Mouse (Mus musculus) embryonic facial prominence, embryonic 13.5 days (tissue): Measurements from ENCODE around the gene Cltrn. TPM values are rescaled to one million over a fixed set of nuclear protein-coding genes. Genes with fewer than 3 reads are reported as not detected.

Experiments
- ATAC-seq: fragments of 200-750 bp; cut with Nextera tagmentation; 2 replicates; pipeline ENCODE4 v1.8.0; 2017; ENCODE audit warnings: low read depth; ENCODE audit not compliant: insufficient number of reproducible peaks, insufficient read depth, low FRiP score, low TSS enrichment
- H3K27ac ChIP-seq: fragments of 300-500 bp; sonication (generic); 2 replicates; pipeline ENCODE4 v1.5.1; 2015; ENCODE audit warnings: moderate library complexity, mild to moderate bottlenecking, inconsistent platforms
- H3K27me3 ChIP-seq: fragments of 300-500 bp; sonication (generic); 2 replicates; pipeline ENCODE4 v1.6.1; 2015; ENCODE audit warnings: mild to moderate bottlenecking, inconsistent platforms
- H3K36me3 ChIP-seq: fragments of 300-500 bp; sonication (generic); 2 replicates; pipeline ENCODE4 v1.6.1; 2015; ENCODE audit warnings: mild to moderate bottlenecking, inconsistent platforms
- H3K4me1 ChIP-seq: fragments of 300-500 bp; sonication (generic); 2 replicates; pipeline ENCODE4 v1.6.1; 2015; ENCODE audit warnings: inconsistent platforms
- H3K4me2 ChIP-seq: fragments of 300-500 bp; sonication (generic); 2 replicates; pipeline ENCODE4 v1.6.1; 2015; ENCODE audit warnings: moderate library complexity, mild to moderate bottlenecking, inconsistent platforms
- H3K4me3 ChIP-seq: fragments of 300-500 bp; sonication (generic); 2 replicates; pipeline ENCODE4 v1.5.1; 2015; ENCODE audit warnings: mild to moderate bottlenecking, inconsistent platforms
- H3K9ac ChIP-seq: fragments of 300-500 bp; sonication (generic); 2 replicates; pipeline ENCODE4 v1.6.1; 2015; ENCODE audit warnings: mild to moderate bottlenecking, inconsistent platforms
- H3K9me3 ChIP-seq: fragments of 300-500 bp; sonication (generic); 2 replicates; pipeline ENCODE4 v1.6.1; 2016; ENCODE audit warnings: inconsistent platforms
- WGBS: fragments of 180-500 bp; shearing (Covaris S2); methylation state at CpG from one replicate; pipeline ENCODE4 v1.1.7; 2015; ENCODE audit warnings: mixed read lengths; 5-methylcytosine and 5-hydroxymethylcytosine counted together
- polyA plus RNA-seq: library from polyadenylated mRNA; unstranded; fragments of >200 nt; fragmentation: Nextera tagmentation; extraction: Ambion mirVana; gene quantifications from 2 replicates; pipeline ENCODE4 v1.2.1, GENCODE M21; 2015

Gene Cltrn
- polyA plus RNA-seq, 1 experiment from 2014 or later, result 0.24 TPM

- Histone ChIP-seq H3K9ac (no peak overlapping the region), H3K4me1 (no peaks in the 10 kb centered on the region), H3K4me3 (no peak overlapping the region), H3K36me3 (no peaks in the 10 kb centered on the region), H3K4me2 (no peak overlapping the region), H3K9me3 (no peaks in the 10 kb centered on the region), H3K27ac (no peak overlapping the region), H3K27me3 (peaks cover 48% of the 10 kb centered on the region)
- ATAC-seq, result no peak
- 46% methylated on average over 7 of the region's 7 CpGs for WGBS
Observed at GRCm38 (mm10) chrX:164092300-164093169, 3.9 kb downstream of the Cltrn start.

- Histone ChIP-seq H3K36me3 (no peaks in the 10 kb centered on the region), H3K9ac (no peak overlapping the region), H3K4me3 (no peak overlapping the region), H3K4me2 (no peak overlapping the region), H3K9me3 (no peaks in the 10 kb centered on the region), H3K4me1 (no peaks in the 10 kb centered on the region), H3K27ac (no peak overlapping the region), H3K27me3 (peaks cover 45% of the 10 kb centered on the region)
- 85% methylated on average over 5 of the region's 5 CpGs for WGBS
- no peak for ATAC-seq
Observed at GRCm38 (mm10) chrX:164093435-164093834, 4.8 kb downstream of the Cltrn start.

GRCm38 (mm10) chrX:164095838-164096237 is 7.2 kb downstream of the Cltrn start:
- no peak overlapping the region for H3K9ac ChIP-seq
- no peaks in the 10 kb centered on the region for H3K9me3 ChIP-seq
- H3K36me3 ChIP-seq, result no peaks in the 10 kb centered on the region
- H3K4me2 ChIP-seq, result no peak overlapping the region
- H3K4me3 ChIP-seq, result no peak overlapping the region
- H3K27me3 ChIP-seq, result peaks cover 31% of the 10 kb centered on the region
- WGBS, result 87% methylated on average over 2 of the region's 2 CpGs
- H3K4me1 ChIP-seq, result no peaks in the 10 kb centered on the region
- ATAC-seq, result no peak
- H3K27ac ChIP-seq, result no peak overlapping the region

GRCm38 (mm10) chrX:164101483-164101882 is 12.9 kb downstream of the Cltrn start:
- Histone ChIP-seq H3K4me2 (no peak overlapping the region), H3K27me3 (peaks cover 12% of the 10 kb centered on the region), H3K4me1 (no peaks in the 10 kb centered on the region), H3K36me3 (no peaks in the 10 kb centered on the region), H3K9me3 (no peaks in the 10 kb centered on the region), H3K9ac (no peak overlapping the region), H3K4me3 (no peak overlapping the region), H3K27ac (no peak overlapping the region)
- ATAC-seq, result no peak

- no peak overlapping the region for H3K4me3 ChIP-seq
- no peaks in the 10 kb centered on the region for H3K9me3 ChIP-seq
- no peaks in the 10 kb centered on the region for H3K36me3 ChIP-seq
- 85% methylated on average over 7 of the region's 7 CpGs for WGBS
- no peak overlapping the region for H3K4me2 ChIP-seq
- H3K27ac ChIP-seq, result no peak overlapping the region
- ATAC-seq, result no peak
- no peaks in the 10 kb centered on the region for H3K4me1 ChIP-seq
- H3K27me3 ChIP-seq, result peaks cover 12% of the 10 kb centered on the region
- no peak overlapping the region for H3K9ac ChIP-seq
Observed at GRCm38 (mm10) chrX:164102198-164102597, 13.6 kb downstream of the Cltrn start.

- Histone ChIP-seq H3K4me2 (no peak overlapping the region), H3K9ac (no peak overlapping the region), H3K27me3 (peaks cover 12% of the 10 kb centered on the region), H3K9me3 (no peaks in the 10 kb centered on the region), H3K4me3 (no peak overlapping the region), H3K27ac (no peak overlapping the region), H3K4me1 (no peaks in the 10 kb centered on the region), H3K36me3 (no peaks in the 10 kb centered on the region)
- WGBS, result 63% methylated on average over 6 of the region's 6 CpGs
- no peak for ATAC-seq
Observed at GRCm38 (mm10) chrX:164102656-164103055, 14.0 kb downstream of the Cltrn start.

- 66% methylated on average over 3 of the region's 3 CpGs for WGBS
- Histone ChIP-seq H3K9ac (no peak overlapping the region), H3K36me3 (no peaks in the 10 kb centered on the region), H3K27ac (no peak overlapping the region), H3K4me1 (no peaks in the 10 kb centered on the region), H3K27me3 (peaks cover 15% of the 10 kb centered on the region; the same call in 1 of the 2 replicates), H3K9me3 (no peaks in the 10 kb centered on the region), H3K4me3 (no peak overlapping the region), H3K4me2 (no peak overlapping the region)
- no peak for ATAC-seq
Observed at GRCm38 (mm10) chrX:164111146-164111545, 22.5 kb downstream of the Cltrn start.

- Histone ChIP-seq H3K4me3 (no peak overlapping the region), H3K36me3 (no peaks in the 10 kb centered on the region), H3K27me3 (peaks cover 15% of the 10 kb centered on the region; the same call in 1 of the 2 replicates), H3K4me2 (no peak overlapping the region), H3K9me3 (no peaks in the 10 kb centered on the region), H3K9ac (no peak overlapping the region), H3K4me1 (no peaks in the 10 kb centered on the region), H3K27ac (no peak overlapping the region)
- ATAC-seq, result no peak
- WGBS, result 93% methylated on average over 6 of the region's 6 CpGs
Observed at GRCm38 (mm10) chrX:164113744-164114143, 25.1 kb downstream of the Cltrn start.

GRCm38 (mm10) chrX:164123942-164124341 is 35.3 kb downstream of the Cltrn start:
- Histone ChIP-seq H3K27me3 (peaks cover 6% of the 10 kb centered on the region; the same call in 1 of the 2 replicates), H3K4me1 (no peaks in the 10 kb centered on the region), H3K27ac (no peak overlapping the region)

GRCm38 (mm10) chrX:164133531-164133930 is 44.9 kb downstream of the Cltrn start:
- H3K9me3 ChIP-seq, result no peaks in the 10 kb centered on the region
- no peak overlapping the region for H3K4me2 ChIP-seq
- peaks cover 29% of the 10 kb centered on the region; the same call in 1 of the 2 replicates for H3K27me3 ChIP-seq
- no peaks in the 10 kb centered on the region for H3K4me1 ChIP-seq
- no peak overlapping the region for H3K9ac ChIP-seq
- H3K27ac ChIP-seq, result no peak overlapping the region
- no peak overlapping the region for H3K4me3 ChIP-seq
- WGBS, result 96% methylated on average over 3 of the region's 3 CpGs
- H3K36me3 ChIP-seq, result no peaks in the 10 kb centered on the region
- ATAC-seq, result no peak

More at GRCm38 (mm10) chrX:164123942-164124341, 35.3 kb downstream of the Cltrn start:
- H3K9me3 ChIP-seq, result no peaks in the 10 kb centered on the region
- ATAC-seq, result no peak
- H3K36me3 ChIP-seq, result no peaks in the 10 kb centered on the region
- H3K4me2 ChIP-seq, result no peak overlapping the region
- 91% methylated on average over 3 of the region's 3 CpGs for WGBS
- no peak overlapping the region for H3K9ac ChIP-seq
- no peak overlapping the region for H3K4me3 ChIP-seq

- Histone ChIP-seq H3K4me3 (no peak overlapping the region), H3K36me3 (no peaks in the 10 kb centered on the region), H3K27me3 (peaks cover 31% of the 10 kb centered on the region; the same call in 1 of the 2 replicates), H3K9ac (no peak overlapping the region), H3K9me3 (no peaks in the 10 kb centered on the region), H3K27ac (no peak overlapping the region), H3K4me2 (no peak overlapping the region), H3K4me1 (no peaks in the 10 kb centered on the region)
- WGBS, result 77% methylated on average over 4 of the region's 4 CpGs
- ATAC-seq, result no peak
Observed at GRCm38 (mm10) chrX:164135304-164135818, 46.7 kb downstream of the Cltrn start.

- Histone ChIP-seq H3K27ac (no peak within 1 kb of the TSS), H3K4me2 (no peak within 1 kb of the TSS), H3K4me3 (no peak within 1 kb of the TSS), H3K9ac (no peak within 1 kb of the TSS), H3K36me3 (no peaks in the 10 kb centered on the region), H3K4me1 (no peaks in the 10 kb centered on the region), H3K27me3 (peaks cover 26% of the 10 kb centered on the region), H3K9me3 (no peaks in the 10 kb centered on the region)
- WGBS, result 79% methylated on average over 2 of the region's 2 CpGs
- no peak for ATAC-seq
Observed at GRCm38 (mm10) chrX:164139032-164139431, 50.4 kb downstream of the Cltrn start, which contains the start of gene Ace2. Gene Ace2 (plus strand): TSS chrX:164139332.
